In genomic region chr12:28804558-28805481, GRCm38 (mm10) we compare ENCODE assay signal across 9 mouse cellular contexts. TPM values are rescaled to one million over a fixed set of nuclear protein-coding genes. Genes with fewer than 3 reads are reported as not detected.
DNase-seq lines count a peak whose midpoint lies in the region; ATAC-seq lines count a peak whose summit lies in the region.
"Had no signal": no experiment of that assay in that cellular context is flagged by ENCODE, and none has a peak within 500 bp of the region (broad histone marks: within the 10 kb centered on the region; RNA-seq: fewer than 3 reads in every experiment).

No protein-coding gene starts in this region.

- no peaks in the 10 kb centered on the region for H3K36me3 ChIP-seq in forebrain, embryonic 10.5 days (replicated peaks)
- H3K36me3 ChIP-seq in forebrain, embryonic 16.5 days (ENCODE audit: control insufficient read depth, insufficient read depth) = no peaks in the 10 kb centered on the region
- H3K36me3 ChIP-seq in limb, embryonic 13.5 days = no peaks in the 10 kb centered on the region
- no peaks in the 10 kb centered on the region for H3K36me3 ChIP-seq in midbrain, embryonic 16.5 days (ENCODE audit: control insufficient read depth, insufficient read depth, low read length)

- peaks cover 44% of the 10 kb centered on the region for H3K27me3 ChIP-seq in forebrain, embryonic 10.5 days (ENCODE audit: poor library complexity, severe bottlenecking)
- H3K27me3 ChIP-seq in forebrain, embryonic 16.5 days (replicated peaks; ENCODE audit: control insufficient read depth, insufficient read depth, low read length) = no peaks in the 10 kb centered on the region
- H3K27me3 ChIP-seq in limb, embryonic 13.5 days = no peaks in the 10 kb centered on the region
- no peaks in the 10 kb centered on the region for H3K27me3 ChIP-seq in midbrain, embryonic 16.5 days (ENCODE audit: control insufficient read depth, insufficient read depth, low read depth, low read length)

- no peak for DNase-seq in forebrain, embryonic 10.5 days (ENCODE audit: extremely low spot score, low spot score)
- peak; percentile 75 for DNase-seq in Muller cell, postnatal 12 days (ENCODE audit: inconsistent ontology term)
- no peak for DNase-seq in thymus, postnatal 10 days (ENCODE audit: low spot score in 2 of 2)
- no peak for DNase-seq in embryo, embryonic 11 days

- H3K9ac ChIP-seq in forebrain, embryonic 16.5 days (replicated peaks; ENCODE audit: low read depth, low read length) = no peak overlapping the region
- H3K9ac ChIP-seq in limb, embryonic 13.5 days = no peak overlapping the region
- H3K9ac ChIP-seq in midbrain, embryonic 16.5 days (ENCODE audit: low read depth, low read length) = no peak overlapping the region

- ATAC-seq in forebrain, embryonic 16.5 days = no peak
- ATAC-seq in granulocyte monocyte progenitor cell, adult 5-6 weeks (replicated peaks; ENCODE audit: poor library complexity, severe bottlenecking) = peak; percentile 33; the same call in 1 of the 2 replicates
- no peak; the same call in 1 of the 2 replicates for ATAC-seq in limb, embryonic 13.5 days (ENCODE audit: low FRiP score, low read depth)
- ATAC-seq in midbrain, embryonic 16.5 days = peak; percentile 38

- no peak overlapping the region for H3K4me3 ChIP-seq in forebrain, embryonic 10.5 days
- no peak overlapping the region for H3K4me3 ChIP-seq in forebrain, embryonic 16.5 days (replicated peaks; ENCODE audit: low read length)
- H3K4me3 ChIP-seq in limb, embryonic 13.5 days = no peak overlapping the region
- no peak overlapping the region for H3K4me3 ChIP-seq in midbrain, embryonic 16.5 days (ENCODE audit: low read depth, low read length)

- H3K4me1 ChIP-seq in forebrain, embryonic 10.5 days = peaks cover 52% of the 10 kb centered on the region
- peaks cover 26% of the 10 kb centered on the region for H3K4me1 ChIP-seq in forebrain, embryonic 16.5 days (replicated peaks; ENCODE audit: control insufficient read depth, insufficient read depth, low read length)
- H3K4me1 ChIP-seq in limb, embryonic 13.5 days = peaks cover 28% of the 10 kb centered on the region
- peaks cover 27% of the 10 kb centered on the region for H3K4me1 ChIP-seq in midbrain, embryonic 16.5 days (ENCODE audit: control insufficient read depth, insufficient read depth, low read length)

- H3K4me2 ChIP-seq in forebrain, embryonic 16.5 days (ENCODE audit: low read length) = no peak overlapping the region
- no peak overlapping the region for H3K4me2 ChIP-seq in limb, embryonic 13.5 days (replicated peaks)
- no peak overlapping the region for H3K4me2 ChIP-seq in midbrain, embryonic 16.5 days (ENCODE audit: low read length)

- no peaks in the 10 kb centered on the region for H3K9me3 ChIP-seq in forebrain, embryonic 10.5 days
- no peaks in the 10 kb centered on the region for H3K9me3 ChIP-seq in forebrain, embryonic 16.5 days (ENCODE audit: control insufficient read depth, low read length)
- no peaks in the 10 kb centered on the region for H3K9me3 ChIP-seq in limb, embryonic 13.5 days
- no peaks in the 10 kb centered on the region for H3K9me3 ChIP-seq in midbrain, embryonic 16.5 days (replicated peaks; ENCODE audit: control insufficient read depth, low read length, poor library complexity, severe bottlenecking)

- peak overlapping the region; percentile 62 for H3K27ac ChIP-seq in forebrain, embryonic 10.5 days
- no peak overlapping the region for H3K27ac ChIP-seq in forebrain, embryonic 16.5 days (ENCODE audit: low read length)
- H3K27ac ChIP-seq in limb, embryonic 13.5 days = peak overlapping the region; percentile 16; the same call in 1 of the 2 replicates
- peak overlapping the region; percentile 60 for H3K27ac ChIP-seq in midbrain, embryonic 16.5 days (ENCODE audit: low read length)
- H3K27ac ChIP-seq: kidney, postnatal 0 days had no signal

- WGBS in forebrain, embryonic 10.5 days = 66% methylated on average over 3 of the region's 3 CpGs
- 74% methylated on average over 3 of the region's 3 CpGs for WGBS in forebrain, embryonic 16.5 days
- 61% methylated on average over 3 of the region's 3 CpGs for WGBS in limb, embryonic 13.5 days
- 75% methylated on average over 3 of the region's 3 CpGs for WGBS in midbrain, embryonic 16.5 days

RNA-seq across cellular contexts. Expression of gene Eipr1, which starts 53.2 kb away (rescaled TPM):
- 39.0 and 40.5 TPM in 2 replicates for polyA plus RNA-seq in forebrain, embryonic 10.5 days (2016; fragmentation: Nextera tagmentation; extraction: Ambion mirVana)
- 75.9 and 79.3 TPM in 2 replicates for polyA plus RNA-seq in forebrain, embryonic 16.5 days (2015; fragmentation: Nextera tagmentation; extraction: Ambion mirVana)
- 23.6 and 31.2 TPM in 2 replicates for total RNA-seq in granulocyte monocyte progenitor cell, adult 5-6 weeks (2014; fragmentation: Nextera tagmentation)
- 24.4 and 25.5 TPM in 2 replicates for total RNA-seq in granulocyte monocyte progenitor cell, adult 5-6 weeks (2017)
- polyA plus RNA-seq in limb, embryonic 13.5 days (2015; fragmentation: Nextera tagmentation; extraction: Ambion mirVana) = 31.0 and 33.3 TPM in 2 replicates
- polyA plus RNA-seq in midbrain, embryonic 16.5 days (2015; fragmentation: Nextera tagmentation; extraction: Ambion mirVana) = 69.7 and 70.7 TPM in 2 replicates

RNA-seq across cellular contexts. Expression of gene Trappc12, which starts 54.5 kb away (rescaled TPM):
- polyA plus RNA-seq in forebrain, embryonic 10.5 days (2016; fragmentation: Nextera tagmentation; extraction: Ambion mirVana) = 33.5 and 36.9 TPM in 2 replicates
- 47.0 and 50.0 TPM in 2 replicates for polyA plus RNA-seq in forebrain, embryonic 16.5 days (2015; fragmentation: Nextera tagmentation; extraction: Ambion mirVana)
- 40.9 and 41.2 TPM in 2 replicates for total RNA-seq in granulocyte monocyte progenitor cell, adult 5-6 weeks (2014; fragmentation: Nextera tagmentation)
- 40.5 and 46.5 TPM in 2 replicates for total RNA-seq in granulocyte monocyte progenitor cell, adult 5-6 weeks (2017)
- 40.9 and 42.2 TPM in 2 replicates for polyA plus RNA-seq in limb, embryonic 13.5 days (2015; fragmentation: Nextera tagmentation; extraction: Ambion mirVana)
- 43.1 and 43.6 TPM in 2 replicates for polyA plus RNA-seq in midbrain, embryonic 16.5 days (2015; fragmentation: Nextera tagmentation; extraction: Ambion mirVana)

Comparison
In these comparisons a context has a peak if more than half of its experiments do, and no peak if none do; other contexts are left out.
1. ATAC-seq: peak in granulocyte monocyte progenitor cell, adult 5-6 weeks (single experiment) and midbrain, embryonic 16.5 days (single experiment); none in forebrain, embryonic 16.5 days (single experiment) and limb, embryonic 13.5 days (single experiment).